Mouse (Mus musculus): ENCODE results near the gene Olfm1.

- TF ChIP-seq CTCF (IDR thresholded peaks at IDR 0.05; ENCODE audit: insufficient read depth, low read depth, low read length) (no peak), POLR2A (IDR thresholded peaks at IDR 0.05; ENCODE audit: insufficient read depth, low read depth, low read length) (no peak)
These were observed 2.9 kb downstream of the Olfm1 start for GRCm38 (mm10) chr2:28195726-28196125.
